24 mouse cellular contexts compared by ENCODE assay signal in the genomic region with DNA sequence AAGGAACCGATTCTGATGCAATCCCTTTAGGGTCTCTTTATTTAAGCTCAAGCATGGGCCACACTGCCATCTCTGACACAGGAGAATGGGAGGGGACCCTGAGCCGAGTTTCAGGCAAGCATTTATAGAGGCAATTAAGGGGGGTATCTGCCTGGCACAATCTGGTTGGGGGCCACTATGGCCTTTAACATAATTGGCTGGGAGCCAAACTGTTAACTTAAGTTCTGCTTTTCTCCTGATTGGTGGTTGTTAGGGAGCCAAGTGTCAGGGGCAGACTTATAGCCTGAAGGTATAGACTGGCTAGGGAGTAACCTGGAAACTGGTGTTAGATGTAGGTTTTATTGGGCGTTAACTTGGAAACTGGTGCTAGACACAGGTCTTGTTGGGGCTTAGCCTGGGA.
"Had no signal": no experiment of that assay in that cellular context is flagged by ENCODE, and none has a peak within 500 bp of the region (broad histone marks: within the 10 kb centered on the region; RNA-seq: fewer than 3 reads in every experiment).

No protein-coding gene starts in this region.

- H3K4me2 ChIP-seq: heart, embryonic 12.5 days; hindbrain, embryonic 13.5 days; hindbrain, embryonic 15.5 days; intestine, embryonic 15.5 days; limb, embryonic 15.5 days; liver, embryonic 12.5 days had no signal

- DNase-seq: gastrocnemius, postnatal 14 days; gastrocnemius, postnatal 36 days; heart, adult 11 months; heart, adult 2 months; heart, postnatal 10 days; heart, postnatal 4 days; kidney, adult 18-20 months; kidney, adult 8-10 months; kidney, postnatal 10 days; kidney, postnatal 25 days; kidney, postnatal 4 days; lung, adult 18-20 months had no signal

- H3K4me3 ChIP-seq: heart, adult 2 months; heart, embryonic 12.5 days; hindbrain, embryonic 13.5 days; hindbrain, embryonic 15.5 days; intestine, embryonic 15.5 days; layer of hippocampus, adult 2 months; left cerebral cortex, adult 2 months; limb, embryonic 15.5 days; liver, embryonic 12.5 days had no signal

- H3K27ac ChIP-seq: heart, adult 2 months; hindbrain, embryonic 13.5 days; hindbrain, embryonic 15.5 days; hindbrain, postnatal 0 days; intestine, embryonic 15.5 days; layer of hippocampus, adult 2 months; left cerebral cortex, adult 2 months; limb, embryonic 15.5 days; liver, embryonic 12.5 days; liver, embryonic 14.5 days had no signal

- H3K36me3 ChIP-seq: heart, embryonic 12.5 days; hindbrain, embryonic 13.5 days; hindbrain, embryonic 15.5 days; intestine, embryonic 15.5 days; limb, embryonic 15.5 days; liver, embryonic 12.5 days had no signal

- H3K9ac ChIP-seq: heart, embryonic 12.5 days; hindbrain, embryonic 13.5 days; hindbrain, embryonic 15.5 days; intestine, embryonic 15.5 days; limb, embryonic 15.5 days; liver, embryonic 12.5 days; liver, embryonic 14.5 days had no signal

- H3K27me3 ChIP-seq: heart, embryonic 12.5 days; hindbrain, embryonic 13.5 days; hindbrain, embryonic 15.5 days; intestine, embryonic 15.5 days; limb, embryonic 15.5 days; liver, embryonic 12.5 days had no signal

- H3K4me1 ChIP-seq: heart, embryonic 12.5 days; hindbrain, embryonic 13.5 days; hindbrain, embryonic 15.5 days; intestine, embryonic 15.5 days; limb, embryonic 15.5 days; liver, embryonic 12.5 days had no signal

- H3K9me3 ChIP-seq: heart, embryonic 12.5 days; hindbrain, embryonic 13.5 days; hindbrain, embryonic 15.5 days; intestine, embryonic 15.5 days; limb, embryonic 15.5 days; liver, embryonic 12.5 days had no signal

- ATAC-seq: hindbrain, postnatal 0 days; inflammation-experienced regulatory T-cells, adult 6 months; intestine, embryonic 15.5 days; intestine, postnatal 0 days; liver, embryonic 12.5 days had no signal
